Mouse (Mus musculus) telencephalon, adult 2 months (tissue): Measurements from ENCODE around the gene Tuft1.
"Not testable (repeated sequence)": the region's sequence is repeated elsewhere in the genome, so short reads cannot be mapped to it uniquely, and the experiment has no call there.

ENCODE experiments used
- DNase-seq: peaks from one replicate; pipeline ENCODE4 v3.0.0-alpha.2; 2011; ENCODE audit warnings: low read depth, low spot score

Gene Tuft1

GRCm38 (mm10) chr3:94658740-94659095 lies at the start of gene Tuft1:
Gene Tuft1 (minus strand): TSS chr3:94658872.
- DNase-seq, result not testable (repeated sequence)

- not testable (repeated sequence) for DNase-seq
Measured at GRCm38 (mm10) chr3:94703364-94703763, 44.7 kb upstream of the Tuft1 start.

- no peak for DNase-seq
Measured at GRCm38 (mm10) chr3:94702856-94703255, 44.2 kb upstream of the Tuft1 start.

- DNase-seq, result not testable (repeated sequence)
Measured at GRCm38 (mm10) chr3:94702163-94702810, 43.6 kb upstream of the Tuft1 start.

GRCm38 (mm10) chr3:94696257-94696656 lies 37.6 kb upstream of the Tuft1 start:
- DNase-seq, result not testable (repeated sequence)

- DNase-seq, result not testable (repeated sequence)
Measured at GRCm38 (mm10) chr3:94695591-94695990, 36.9 kb upstream of the Tuft1 start.

- DNase-seq, result not testable (repeated sequence)
Measured at GRCm38 (mm10) chr3:94693874-94694273, 35.2 kb upstream of the Tuft1 start.

GRCm38 (mm10) chr3:94693329-94693825 lies 34.7 kb upstream of the Tuft1 start, which contains the start of gene Selenbp2:
Gene Selenbp2 (plus strand): TSS chr3:94693556.
- no peak for DNase-seq

GRCm38 (mm10) chr3:94691694-94692093 lies 33.0 kb upstream of the Tuft1 start:
- DNase-seq, result not testable (repeated sequence)

GRCm38 (mm10) chr3:94690616-94691247 lies 32.1 kb upstream of the Tuft1 start:
- DNase-seq, result no peak

- DNase-seq, result not testable (repeated sequence)
Measured at GRCm38 (mm10) chr3:94690162-94690561, 31.5 kb upstream of the Tuft1 start.

GRCm38 (mm10) chr3:94689195-94689594 lies 30.5 kb upstream of the Tuft1 start:
- not testable (repeated sequence) for DNase-seq

GRCm38 (mm10) chr3:94688698-94689097 lies 30.0 kb upstream of the Tuft1 start:
- not testable (repeated sequence) for DNase-seq

GRCm38 (mm10) chr3:94685989-94686772 lies 27.5 kb upstream of the Tuft1 start:
- DNase-seq, result not testable (repeated sequence)

- DNase-seq, result no peak
Measured at GRCm38 (mm10) chr3:94683646-94684045, 25.0 kb upstream of the Tuft1 start.

GRCm38 (mm10) chr3:94680783-94681182 lies 22.1 kb upstream of the Tuft1 start:
- DNase-seq, result no peak

GRCm38 (mm10) chr3:94680032-94680431 lies 21.4 kb upstream of the Tuft1 start:
- DNase-seq, result not testable (repeated sequence)

GRCm38 (mm10) chr3:94679351-94679841 lies 20.7 kb upstream of the Tuft1 start:
- DNase-seq, result no peak

- DNase-seq, result not testable (repeated sequence)
Measured at GRCm38 (mm10) chr3:94675101-94675500, 16.4 kb upstream of the Tuft1 start.

- DNase-seq, result not testable (repeated sequence)
Measured at GRCm38 (mm10) chr3:94665896-94666295, 7.2 kb upstream of the Tuft1 start.

- not testable (repeated sequence) for DNase-seq
Measured at GRCm38 (mm10) chr3:94665060-94665802, 6.6 kb upstream of the Tuft1 start.
